Mouse (Mus musculus) lung, postnatal 25 days (tissue): ENCODE data around the gene Ddx24.
A peak's percentile ranks its signal among the peaks of the same experiment; 100 is the strongest.

Experiments used
- DNase-seq: peaks from one replicate; pipeline ENCODE4 v3.0.0; 2022; ENCODE audit warnings: low spot score

Gene Ddx24

DNA sequence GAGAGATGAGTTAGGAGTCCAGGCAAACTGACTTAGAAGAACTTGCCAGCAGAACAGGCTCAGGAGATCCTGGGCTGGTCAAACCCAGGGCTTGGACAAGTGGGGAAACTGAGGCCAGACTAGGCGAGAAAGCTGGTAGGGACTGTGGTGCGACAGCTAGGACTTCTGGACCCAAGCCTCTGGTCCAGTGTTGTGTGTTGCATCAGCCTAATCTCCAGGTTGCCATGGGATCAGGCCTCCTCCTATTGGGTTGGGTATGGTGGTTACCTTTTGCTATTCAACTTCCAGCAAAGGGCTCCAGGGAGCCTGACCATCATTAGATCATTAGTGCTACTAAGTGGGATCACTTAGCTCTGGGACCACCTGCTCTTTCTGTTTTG lies 36.3 kb downstream of the Ddx24 start:
- DNase-seq, result no peak

DNA sequence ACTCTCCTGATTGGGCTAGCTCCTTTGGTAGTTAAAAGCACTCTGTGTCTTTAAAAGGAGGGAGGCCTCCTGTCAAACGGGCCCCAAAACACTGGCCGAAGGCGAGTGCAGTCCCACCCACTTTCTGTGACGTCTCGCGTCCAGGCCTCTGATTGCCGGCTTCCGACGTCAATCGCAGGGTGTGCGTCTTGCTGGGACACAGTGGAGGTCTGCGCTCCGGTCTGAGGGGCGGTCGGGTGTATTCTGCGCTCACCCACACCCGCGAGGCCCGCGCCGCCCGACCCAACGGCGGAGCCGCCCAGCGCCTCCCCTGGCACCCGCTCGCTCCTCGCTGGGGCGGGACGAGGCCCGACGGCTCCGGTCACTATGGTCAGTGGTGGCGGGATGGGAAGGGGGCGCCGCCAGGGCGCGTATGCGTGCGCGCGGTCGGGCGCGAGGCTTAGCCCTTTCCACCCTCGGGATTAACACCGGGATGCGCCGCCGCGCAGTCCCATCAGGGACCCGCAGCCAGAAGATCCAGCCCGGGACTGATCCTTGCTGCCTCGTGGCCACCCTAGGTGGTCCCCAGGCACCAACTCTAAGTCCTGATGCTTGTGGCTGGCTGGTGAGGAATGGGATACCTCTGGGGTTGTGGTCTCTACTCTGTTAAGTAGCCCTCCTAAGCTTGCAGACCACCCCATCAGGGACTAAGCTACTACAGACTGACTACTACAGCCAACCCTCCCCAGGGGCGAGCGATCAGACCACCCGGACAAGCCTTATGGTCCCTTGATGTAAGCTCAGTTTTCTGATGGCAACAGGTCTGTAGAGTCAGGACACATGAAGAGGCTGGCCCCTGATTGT lies 36.9 kb downstream of the Ddx24 start, which contains the start of gene Otub2:
Gene Otub2, plus strand, starts transcription at position 178 of the 843 bp plus-strand sequence.
- DNase-seq, result peak; percentile 99

DNA sequence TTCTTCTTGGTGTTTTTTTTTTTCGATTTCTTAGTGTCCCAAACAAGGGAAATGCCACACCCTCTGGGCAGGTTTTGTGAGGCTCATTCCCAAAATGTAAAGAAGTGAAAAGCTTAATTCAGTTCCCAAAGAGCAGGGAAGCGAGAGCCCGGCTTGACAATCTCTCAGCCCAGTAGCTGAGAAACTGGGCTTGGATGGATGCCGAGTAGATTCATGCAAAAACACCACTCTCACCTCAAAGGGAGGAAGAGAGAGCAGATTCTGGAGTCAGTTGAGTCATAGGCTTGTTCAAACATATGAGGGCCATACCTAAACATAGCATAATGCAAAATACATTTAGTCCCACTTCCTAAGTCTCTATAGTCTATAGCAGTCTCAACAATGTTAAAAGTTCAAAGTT lies 45.4 kb downstream of the Ddx24 start:
- DNase-seq, result no peak

DNA sequence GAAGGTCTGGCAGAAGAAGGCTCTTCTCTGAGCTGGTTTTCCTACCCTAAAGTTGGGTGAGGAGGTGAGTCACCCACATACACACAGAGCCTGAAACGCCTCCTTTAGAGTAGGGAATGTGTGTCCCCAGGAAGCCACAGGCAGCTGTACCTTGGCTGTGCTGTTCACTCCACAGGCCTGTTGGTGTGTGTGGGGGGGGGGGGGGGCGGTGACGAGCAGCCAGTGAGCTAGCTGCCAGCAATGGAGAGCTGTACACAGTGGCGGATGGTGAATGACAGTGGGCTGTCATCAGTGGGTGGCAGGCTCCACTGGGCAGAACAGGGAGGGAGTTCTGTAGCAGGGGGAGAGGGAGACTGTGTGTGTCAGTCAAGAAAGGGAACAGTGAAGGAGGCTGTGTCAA lies 48.9 kb downstream of the Ddx24 start:
- no peak for DNase-seq

DNA sequence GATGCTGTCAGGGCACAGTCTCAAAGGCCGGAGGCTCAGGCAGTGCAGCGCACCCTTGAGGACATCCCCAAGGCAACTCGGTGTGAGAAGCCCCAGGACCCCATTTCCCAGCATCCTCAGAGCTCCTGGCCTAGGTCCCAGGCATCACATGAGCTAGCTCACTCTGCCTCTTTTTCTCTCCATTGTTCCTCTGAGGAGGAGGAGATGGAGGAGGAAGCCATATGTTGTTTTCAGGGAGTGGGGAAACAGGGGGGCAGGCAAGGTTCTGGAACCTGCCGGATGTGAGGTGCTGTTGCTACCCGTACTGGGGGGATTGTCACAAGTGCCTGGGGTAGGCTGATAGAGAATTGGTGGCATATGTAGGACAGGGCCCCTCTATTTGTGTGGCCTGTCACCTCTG lies 49.5 kb downstream of the Ddx24 start:
- no peak for DNase-seq

DNA sequence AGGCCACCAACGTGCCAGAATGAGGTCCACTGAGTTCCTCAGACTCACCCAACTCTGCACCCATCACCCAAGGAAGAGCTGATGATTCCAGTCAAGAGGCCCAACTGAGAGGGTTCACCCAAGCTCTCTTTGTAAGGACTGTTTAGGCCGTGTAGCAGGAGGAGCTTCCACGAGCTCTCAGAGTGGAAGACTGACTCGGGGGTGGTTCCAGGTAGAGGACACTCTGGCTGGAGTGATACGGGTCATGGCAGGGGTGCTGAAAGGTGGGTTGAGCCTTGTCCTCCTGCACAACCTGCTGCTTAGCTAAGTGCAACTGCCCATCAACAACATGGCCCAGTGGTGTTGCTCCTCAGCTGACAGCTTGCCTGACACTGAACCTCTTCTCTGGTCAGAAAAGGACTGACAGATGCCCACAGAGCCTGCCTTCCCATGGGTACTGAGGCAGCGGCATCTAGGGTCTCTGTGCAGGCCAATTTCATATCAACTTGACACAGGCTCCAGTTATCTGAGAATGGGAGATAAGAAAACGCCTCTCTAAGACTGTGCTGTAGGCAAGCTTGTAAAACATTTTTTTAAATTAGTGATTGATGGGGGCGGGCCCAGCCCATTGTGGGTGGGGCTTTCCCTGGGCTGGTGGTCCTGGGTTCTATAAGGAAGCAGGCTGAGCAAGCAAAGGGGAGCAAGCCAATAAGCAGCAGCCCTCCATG lies 51.9 kb downstream of the Ddx24 start:
- no peak for DNase-seq

DNA sequence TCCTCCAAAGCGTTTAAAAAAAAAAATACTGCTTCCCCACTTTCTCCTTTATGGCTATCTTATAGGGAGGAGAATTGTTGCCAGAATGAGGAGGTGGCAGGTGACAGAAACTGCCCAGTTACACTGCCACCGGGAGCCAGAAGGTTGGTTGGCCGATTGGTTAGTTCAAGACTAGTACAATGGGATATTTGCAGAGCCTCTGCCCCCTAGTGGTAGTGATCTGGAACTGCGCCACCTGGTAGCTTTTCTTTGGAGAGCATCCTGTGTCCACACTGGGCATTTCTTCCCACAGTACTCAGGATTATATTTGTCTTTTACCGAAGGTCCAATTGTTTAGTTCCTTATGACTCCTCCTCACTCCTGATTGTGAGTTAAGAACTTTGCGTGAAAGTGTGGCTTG lies 53.9 kb downstream of the Ddx24 start:
- DNase-seq, result peak; percentile 57

DNA sequence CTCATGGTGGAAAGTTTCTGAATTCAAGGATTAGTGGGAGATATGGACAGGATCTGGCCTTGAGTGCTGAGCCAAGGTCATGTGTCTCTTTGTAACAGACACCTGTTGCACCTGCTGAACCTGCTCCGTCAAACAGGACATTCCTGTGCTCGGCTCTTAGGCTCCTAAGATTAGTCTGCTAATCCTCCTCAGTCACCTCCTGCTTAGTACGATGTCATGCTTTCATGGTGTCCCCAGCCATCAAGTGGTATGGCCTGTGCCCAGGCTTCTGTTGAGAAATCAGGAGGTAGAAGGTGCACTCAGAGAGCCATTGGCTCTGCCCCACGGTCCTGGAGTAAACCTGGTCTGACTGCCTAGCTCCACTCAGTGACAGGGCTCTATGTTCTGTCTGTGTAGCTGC lies 54.8 kb downstream of the Ddx24 start:
- no peak for DNase-seq

DNA sequence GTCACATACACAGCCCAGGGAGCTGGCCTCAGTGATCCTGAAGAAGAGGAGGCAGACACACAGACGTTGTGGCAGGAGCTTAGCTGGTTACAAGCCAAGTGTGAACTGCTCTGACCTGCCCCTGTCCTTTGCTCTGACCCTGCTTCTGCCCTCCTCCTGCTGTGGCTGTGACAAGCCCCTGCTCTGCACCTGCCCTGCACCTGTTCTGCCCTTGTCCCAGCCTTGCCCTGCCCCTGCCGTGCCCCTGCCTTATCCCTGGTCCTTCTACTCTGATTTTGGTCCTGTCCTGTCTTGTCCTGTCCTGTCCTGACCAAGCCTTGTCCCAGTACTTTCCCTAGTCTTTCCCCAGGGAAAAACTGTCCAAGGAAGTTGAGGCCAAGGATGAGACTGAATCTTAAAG lies 56.9 kb downstream of the Ddx24 start:
- DNase-seq, result no peak

DNA sequence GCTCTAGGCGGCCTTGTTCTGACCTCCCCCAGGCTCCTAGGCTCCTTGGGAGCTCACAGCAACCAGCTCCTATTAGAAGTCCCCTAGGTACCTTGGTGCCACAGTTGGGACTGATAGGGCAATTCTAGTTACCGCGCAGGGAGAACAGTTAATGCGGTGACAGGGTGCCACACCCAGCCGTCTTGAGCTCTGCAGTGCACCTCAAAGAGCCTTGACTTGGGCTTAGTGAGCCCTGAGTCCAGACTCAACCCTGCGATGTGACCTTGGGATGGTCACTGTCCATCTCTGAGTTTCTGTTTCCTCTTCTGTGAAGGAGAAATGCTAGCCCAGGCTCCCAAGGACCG lies 57.3 kb downstream of the Ddx24 start:
- no peak for DNase-seq

DNA sequence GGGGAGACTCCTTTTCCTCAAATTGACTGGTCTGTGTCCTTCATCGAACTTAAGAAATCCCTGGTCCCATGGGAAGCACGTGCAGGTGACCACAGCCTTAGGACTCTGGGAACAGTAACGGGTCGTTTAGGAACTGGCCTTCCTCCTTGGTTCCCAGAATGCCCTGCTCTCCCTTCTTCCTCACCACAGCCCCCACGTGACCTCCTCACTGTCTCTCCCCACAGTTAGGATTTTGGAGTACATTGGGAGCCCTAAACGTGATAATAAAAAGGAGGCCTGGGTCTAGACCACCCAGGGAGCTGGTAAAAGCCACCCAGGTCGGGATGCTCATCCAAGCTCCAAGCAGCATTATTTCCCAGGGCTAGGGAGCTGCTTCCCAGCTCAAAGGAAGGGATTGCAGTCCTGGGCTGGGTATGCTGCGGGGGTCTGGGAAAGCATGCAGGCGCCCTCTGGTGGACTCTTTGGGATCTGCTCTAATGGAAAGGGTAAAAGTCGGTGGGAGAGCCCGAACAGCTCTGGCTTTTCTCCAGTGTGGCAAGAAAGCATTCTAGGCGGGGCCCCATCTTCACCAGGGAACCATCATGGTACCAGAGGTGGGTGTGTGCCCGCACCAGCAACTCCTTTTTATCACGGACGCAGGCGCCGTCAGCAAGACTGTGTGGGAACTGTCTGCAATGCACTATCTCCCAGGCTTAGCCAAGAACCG lies 57.9 kb downstream of the Ddx24 start:
- DNase-seq, result peak; percentile 53

DNA sequence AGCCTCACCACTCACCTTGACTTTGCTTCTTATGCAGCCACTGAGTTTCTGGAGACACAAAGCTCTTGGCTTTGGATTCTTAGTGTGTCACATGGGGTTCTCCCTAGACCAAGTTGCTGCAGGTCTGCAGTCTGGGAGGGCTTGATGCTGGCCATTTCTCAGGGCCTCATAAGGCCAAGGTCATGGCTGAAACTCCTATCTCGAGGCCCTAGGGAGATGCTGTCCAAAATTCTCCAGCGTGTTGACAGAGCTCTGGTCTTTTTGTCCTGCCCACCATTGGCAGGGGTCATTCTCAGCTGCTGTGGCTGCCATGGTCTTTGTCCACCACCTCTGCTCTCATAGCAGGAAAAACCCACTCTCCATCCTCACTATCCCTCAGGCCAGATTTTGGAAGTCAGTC lies 58.5 kb downstream of the Ddx24 start:
- no peak for DNase-seq

DNA sequence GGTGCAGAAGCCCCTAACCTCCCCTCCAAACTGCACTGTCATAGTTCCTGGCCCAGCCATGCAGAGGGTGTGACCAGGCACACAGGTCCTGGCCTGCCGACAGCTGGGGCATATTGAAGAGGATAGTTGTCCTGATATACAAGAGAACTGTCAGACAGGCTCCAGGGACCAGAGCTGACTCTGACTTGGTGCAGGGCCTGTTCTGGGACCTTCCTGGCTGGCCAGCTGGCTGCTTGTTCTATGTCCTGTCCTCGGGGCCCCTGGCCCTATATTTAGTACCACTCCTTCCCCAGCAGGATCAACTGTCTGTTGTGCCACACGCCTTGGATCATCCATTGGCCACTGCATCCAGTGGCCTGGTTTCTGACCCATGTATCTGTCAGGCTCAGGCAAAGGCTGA lies 63.3 kb downstream of the Ddx24 start:
- DNase-seq, result no peak

DNA sequence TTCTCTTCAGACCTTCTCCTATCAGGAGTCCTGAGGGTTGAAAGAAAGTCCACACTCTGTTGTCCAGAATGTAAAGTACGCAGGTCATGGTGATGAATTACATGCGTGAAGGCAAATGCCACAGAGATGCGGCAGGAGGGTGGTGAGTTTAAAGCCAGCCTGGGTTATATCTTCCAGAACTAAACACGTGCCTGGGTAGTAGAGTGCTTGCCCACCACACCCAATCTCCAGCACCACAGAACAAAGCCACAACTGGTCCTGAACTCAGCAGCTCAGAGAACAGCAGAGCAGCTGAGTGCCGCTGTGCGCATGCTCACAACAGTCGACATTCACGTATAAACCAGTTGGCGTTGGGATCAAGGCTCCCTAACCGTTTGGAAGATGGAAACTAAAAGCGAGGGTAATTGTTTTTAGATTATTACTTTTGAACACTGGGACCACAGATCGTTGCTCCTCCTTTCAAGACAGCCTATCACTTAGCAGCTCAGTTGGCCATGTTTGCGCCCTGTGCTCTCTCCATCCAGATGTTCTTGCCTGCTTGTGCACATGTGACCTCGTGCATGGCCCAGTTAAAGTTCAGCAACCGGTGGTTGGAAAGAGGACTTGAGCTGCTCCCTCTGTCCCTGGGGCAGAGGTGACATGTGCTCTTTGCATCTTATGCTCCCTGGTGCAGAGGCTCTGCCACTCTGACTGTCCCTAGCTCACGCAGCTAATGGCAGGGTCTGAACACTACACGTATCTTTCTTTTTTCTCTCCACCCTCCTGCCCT lies 63.9 kb downstream of the Ddx24 start:
- no peak for DNase-seq

DNA sequence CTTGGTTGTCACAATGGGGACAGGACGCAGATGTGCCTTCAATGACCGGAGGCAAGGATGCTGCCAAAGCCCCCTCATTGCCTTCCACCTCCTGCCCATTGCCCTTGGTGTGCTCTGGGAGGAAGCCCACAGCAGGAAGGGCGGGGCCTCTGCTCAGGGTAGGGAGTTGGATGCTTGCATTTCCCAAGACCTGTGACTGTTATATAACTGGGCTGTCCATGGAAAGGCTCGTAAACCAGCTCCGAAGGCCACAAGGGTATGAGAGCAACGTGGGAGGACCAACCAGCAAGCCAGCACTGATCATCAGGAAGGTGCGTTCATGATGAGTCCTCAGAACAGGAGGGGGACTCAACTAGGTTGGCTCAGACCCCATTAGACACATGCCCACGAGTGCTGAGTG lies 64.8 kb downstream of the Ddx24 start:
- no peak for DNase-seq

DNA sequence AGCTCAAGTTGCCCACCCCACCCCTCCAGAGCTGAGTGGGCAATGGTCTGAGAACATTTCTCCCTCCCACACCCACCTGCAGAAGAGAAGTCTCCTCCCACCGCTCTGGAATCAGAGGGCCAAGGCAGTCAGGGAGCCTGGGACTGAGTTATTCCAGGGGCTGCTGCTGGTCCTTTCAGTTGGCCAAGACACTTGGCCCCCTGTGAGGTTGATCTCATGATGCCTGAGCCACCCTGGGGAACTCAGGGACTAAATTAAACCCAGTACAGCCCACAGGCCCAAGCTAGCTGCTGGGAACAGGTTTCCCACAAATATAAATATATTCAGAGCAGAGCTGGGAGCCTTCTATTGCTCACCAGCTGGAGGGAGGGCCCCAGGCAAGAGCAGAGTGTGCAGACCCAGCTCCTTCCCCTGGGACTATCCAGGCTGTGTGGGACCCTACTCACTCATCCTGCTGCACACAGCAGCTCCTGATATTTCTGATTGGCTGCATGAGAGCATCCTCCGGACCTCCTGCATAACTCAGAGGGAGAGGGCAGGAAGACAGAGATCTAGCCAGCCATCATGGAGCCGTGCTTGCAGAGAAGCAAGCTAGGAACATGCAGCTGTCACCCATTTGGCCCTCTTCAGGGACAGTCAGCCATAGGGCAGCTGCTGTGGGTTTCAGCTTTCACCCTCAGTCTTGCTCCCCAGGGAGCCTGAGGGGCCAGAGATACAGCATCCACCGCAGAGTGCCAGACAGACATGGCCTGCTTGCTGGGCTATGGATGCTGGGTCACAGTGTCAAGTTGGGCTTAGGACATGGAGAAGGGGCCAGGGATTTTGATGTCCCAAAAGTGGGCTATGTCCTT lies 66.5 kb downstream of the Ddx24 start:
- no peak for DNase-seq

DNA sequence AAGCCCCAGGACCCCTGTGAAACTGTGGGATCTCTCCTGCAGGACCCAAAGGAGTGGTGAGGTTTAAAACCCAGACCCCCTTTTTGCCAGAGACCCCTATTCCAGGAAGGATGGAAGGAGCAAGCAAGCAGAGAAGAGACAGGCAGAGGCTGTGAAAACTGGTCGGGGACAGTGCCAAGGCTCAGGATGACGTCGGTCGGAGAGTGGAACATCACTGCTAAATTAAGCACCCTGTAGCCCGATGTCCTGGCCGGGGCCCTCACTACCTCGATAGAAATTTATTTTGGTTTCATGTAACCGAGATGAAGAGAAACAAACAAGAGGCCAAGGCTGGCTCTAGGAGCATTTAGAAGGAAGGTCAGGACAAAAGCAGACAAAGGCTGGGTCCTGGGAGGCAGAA lies 67.4 kb downstream of the Ddx24 start:
- DNase-seq, result no peak
